Mouse (Mus musculus): ENCODE results near the gene Gm20547. TPM values are rescaled to one million over a fixed set of nuclear protein-coding genes. Genes with fewer than 3 reads are reported as not detected.
"Not testable (repeated sequence)": the region's sequence is repeated elsewhere in the genome, so short reads cannot be mapped to it uniquely, and the experiment has no call there.

The Gm20547 gene
- polyA plus RNA-seq, 1 experiment from 2014 or later, result not detected

GRCm38 (mm10) chr17:34830776-34831175 lies 51.1 kb downstream of the Gm20547 start:
- H3K9me3 ChIP-seq (replicated peaks); H3K4me3 ChIP-seq (replicated peaks); H3K27ac ChIP-seq (replicated peaks); H3K4me1 ChIP-seq (replicated peaks); H3K4me2 ChIP-seq; ATAC-seq (ENCODE audit: insufficient read depth); H3K27me3 ChIP-seq; H3K9ac ChIP-seq: not testable (repeated sequence)
- 81% methylated on average over 1 of the region's 1 CpGs for WGBS (ENCODE audit: insufficient replicate concordance)
- peaks cover 75% of the 10 kb centered on the region for H3K36me3 ChIP-seq (replicated peaks)

GRCm38 (mm10) chr17:34814818-34815370 lies 66.9 kb downstream of the Gm20547 start:
- no peak for ATAC-seq (ENCODE audit: insufficient read depth)
- Histone ChIP-seq H3K4me2 (no peak overlapping the region), H3K9me3 (replicated peaks) (no peaks in the 10 kb centered on the region), H3K4me1 (replicated peaks) (peaks cover 6% of the 10 kb centered on the region), H3K4me3 (replicated peaks) (no peak overlapping the region), H3K36me3 (replicated peaks) (no peaks in the 10 kb centered on the region), H3K27ac (replicated peaks) (no peak overlapping the region), H3K9ac (no peak overlapping the region), H3K27me3 (no peaks in the 10 kb centered on the region)
- 59% methylated on average over 7 of the region's 7 CpGs for WGBS (ENCODE audit: insufficient replicate concordance)

- not testable (repeated sequence) for H3K4me3 ChIP-seq (replicated peaks); H3K36me3 ChIP-seq (replicated peaks); H3K4me1 ChIP-seq (replicated peaks); H3K9ac ChIP-seq; H3K9me3 ChIP-seq (replicated peaks); H3K27me3 ChIP-seq; ATAC-seq (ENCODE audit: insufficient read depth); H3K27ac ChIP-seq (replicated peaks); H3K4me2 ChIP-seq
- 48% methylated on average over 12 of the region's 12 CpGs for WGBS (ENCODE audit: insufficient replicate concordance)
These were observed 68.1 kb downstream of the Gm20547 start for GRCm38 (mm10) chr17:34813747-34814146.

- H3K4me2 ChIP-seq, result no peak overlapping the region
- no peaks in the 10 kb centered on the region for H3K9me3 ChIP-seq (replicated peaks)
- no peak for ATAC-seq (ENCODE audit: insufficient read depth)
- H3K9ac ChIP-seq, result no peak overlapping the region
- no peaks in the 10 kb centered on the region for H3K27me3 ChIP-seq
- no peak overlapping the region for H3K27ac ChIP-seq (replicated peaks)
- 59% methylated on average over 15 of the region's 15 CpGs for WGBS (ENCODE audit: insufficient replicate concordance)
- no peak overlapping the region for H3K4me3 ChIP-seq (replicated peaks)
- no peaks in the 10 kb centered on the region for H3K36me3 ChIP-seq (replicated peaks)
- peaks cover 6% of the 10 kb centered on the region for H3K4me1 ChIP-seq (replicated peaks)
These were observed 70.6 kb downstream of the Gm20547 start for GRCm38 (mm10) chr17:34811275-34811674.

- ATAC-seq (ENCODE audit: insufficient read depth), result peak; percentile 26; the same call in 1 of the 2 replicates
- H3K4me3 ChIP-seq (replicated peaks); H3K9me3 ChIP-seq (replicated peaks); H3K36me3 ChIP-seq (replicated peaks); H3K9ac ChIP-seq; H3K27me3 ChIP-seq; H3K27ac ChIP-seq (replicated peaks); H3K4me2 ChIP-seq; H3K4me1 ChIP-seq (replicated peaks): not testable (repeated sequence)
- WGBS (ENCODE audit: insufficient replicate concordance), result 62% methylated on average over 8 of the region's 8 CpGs
These were observed 71.0 kb downstream of the Gm20547 start for GRCm38 (mm10) chr17:34810811-34811210.

- H3K9me3 ChIP-seq (replicated peaks); H3K9ac ChIP-seq; H3K4me2 ChIP-seq; ATAC-seq (ENCODE audit: insufficient read depth); H3K4me1 ChIP-seq (replicated peaks); H3K36me3 ChIP-seq (replicated peaks); H3K27ac ChIP-seq (replicated peaks); H3K4me3 ChIP-seq (replicated peaks); H3K27me3 ChIP-seq: not testable (repeated sequence)
- WGBS (ENCODE audit: insufficient replicate concordance), result 70% methylated on average over 5 of the region's 5 CpGs
These were observed 71.4 kb downstream of the Gm20547 start for GRCm38 (mm10) chr17:34810411-34810810.

- Histone ChIP-seq H3K4me1 (replicated peaks) (peaks cover 6% of the 10 kb centered on the region), H3K9me3 (replicated peaks) (peaks cover 5% of the 10 kb centered on the region; the same call in 1 of the 2 replicates), H3K27me3 (no peaks in the 10 kb centered on the region), H3K4me2 (no peak overlapping the region), H3K4me3 (replicated peaks) (no peak overlapping the region), H3K36me3 (replicated peaks) (no peaks in the 10 kb centered on the region), H3K9ac (no peak overlapping the region), H3K27ac (replicated peaks) (peak overlapping the region; percentile 81)
- WGBS (ENCODE audit: insufficient replicate concordance), result 58% methylated on average over 6 of the region's 6 CpGs
- peak; percentile 60 for ATAC-seq (ENCODE audit: insufficient read depth)
These were observed 73.1 kb downstream of the Gm20547 start for GRCm38 (mm10) chr17:34808599-34809205.

- H3K36me3 ChIP-seq (replicated peaks), result no peaks in the 10 kb centered on the region
- no peak for ATAC-seq (ENCODE audit: insufficient read depth)
- no peak overlapping the region for H3K9ac ChIP-seq
- H3K4me1 ChIP-seq (replicated peaks), result peaks cover 6% of the 10 kb centered on the region
- no peak overlapping the region for H3K27ac ChIP-seq (replicated peaks)
- no peak overlapping the region for H3K4me3 ChIP-seq (replicated peaks)
- peaks cover 5% of the 10 kb centered on the region; the same call in 1 of the 2 replicates for H3K9me3 ChIP-seq (replicated peaks)
- H3K4me2 ChIP-seq, result no peak overlapping the region
- 41% methylated on average over 3 of the region's 3 CpGs for WGBS (ENCODE audit: insufficient replicate concordance)
- H3K27me3 ChIP-seq, result no peaks in the 10 kb centered on the region
These were observed 74.7 kb downstream of the Gm20547 start for GRCm38 (mm10) chr17:34807176-34807575.

Small RNAs within 50 kb of the gene (microRNA-seq; reads per million reads assigned to microRNA genes)
- gene Mir6970 (not detected), gene Mir6971 (4.3 reads per million, percentile 13 among the genes with 10 or more reads in this experiment), gene Mir6972 (5.1 reads per million, percentile 17 among the genes with 10 or more reads in this experiment)

Other genes with a start within 250 kb of the Gm20547 start
- gene Fkbpl, start 237.3 kb downstream of the Gm20547 start, polyA plus RNA-seq (2015; fragmentation: Nextera tagmentation; extraction: Ambion mirVana), result 4.0 and 5.0 TPM in 2 replicates
- 19.9 and 21.2 TPM in 2 replicates for gene Atf6b, start 234.9 kb downstream of the Gm20547 start, polyA plus RNA-seq (2015; fragmentation: Nextera tagmentation; extraction: Ambion mirVana)
- 0.17 and 0.20 TPM in 2 replicates for gene Tnxb, start 211.5 kb downstream of the Gm20547 start, polyA plus RNA-seq (2015; fragmentation: Nextera tagmentation; extraction: Ambion mirVana)
- gene C4b, start 138.2 kb downstream of the Gm20547 start, polyA plus RNA-seq (2015; fragmentation: Nextera tagmentation; extraction: Ambion mirVana), result 9.8 and 17.1 TPM in 2 replicates
- 0.24 and 0.50 TPM in 2 replicates for gene Cyp21a1, start 77.5 kb downstream of the Gm20547 start, polyA plus RNA-seq (2015; fragmentation: Nextera tagmentation; extraction: Ambion mirVana)
- gene Stk19, start 45.1 kb downstream of the Gm20547 start, polyA plus RNA-seq (2015; fragmentation: Nextera tagmentation; extraction: Ambion mirVana), result 12.0 and 14.1 TPM in 2 replicates
- gene Dxo, start 45.0 kb downstream of the Gm20547 start, polyA plus RNA-seq (2015; fragmentation: Nextera tagmentation; extraction: Ambion mirVana), result 29.8 and 31.2 TPM in 2 replicates
- 24.5 and 29.2 TPM in 2 replicates for gene Skiv2l, start 31.8 kb downstream of the Gm20547 start, polyA plus RNA-seq (2015; fragmentation: Nextera tagmentation; extraction: Ambion mirVana)
- gene Nelfe, start 31.7 kb downstream of the Gm20547 start, polyA plus RNA-seq (2015; fragmentation: Nextera tagmentation; extraction: Ambion mirVana), result 45.6 and 46.7 TPM in 2 replicates
- 281 and 374 TPM in 2 replicates for gene Cfb, start 19.5 kb downstream of the Gm20547 start, polyA plus RNA-seq (2015; fragmentation: Nextera tagmentation; extraction: Ambion mirVana)
- 0.41 and 0.64 TPM in 2 replicates for gene Zbtb12, start 2.6 kb downstream of the Gm20547 start, polyA plus RNA-seq (2015; fragmentation: Nextera tagmentation; extraction: Ambion mirVana)
- gene C2, start 16.2 kb upstream of the Gm20547 start, polyA plus RNA-seq (2015; fragmentation: Nextera tagmentation; extraction: Ambion mirVana), result 25.2 and 26.5 TPM in 2 replicates
- gene Ehmt2, start 16.4 kb upstream of the Gm20547 start, polyA plus RNA-seq (2015; fragmentation: Nextera tagmentation; extraction: Ambion mirVana), result 14.6 and 15.1 TPM in 2 replicates
- 3.0 and 3.1 TPM in 2 replicates for gene Slc44a4, start 32.4 kb upstream of the Gm20547 start, polyA plus RNA-seq (2015; fragmentation: Nextera tagmentation; extraction: Ambion mirVana)
- gene Neu1, start 49.2 kb upstream of the Gm20547 start, polyA plus RNA-seq (2015; fragmentation: Nextera tagmentation; extraction: Ambion mirVana), result 17.1 and 19.8 TPM in 2 replicates
- 0.06 and 0.14 TPM in 2 replicates for gene Hspa1b, start 77.2 kb upstream of the Gm20547 start, polyA plus RNA-seq (2015; fragmentation: Nextera tagmentation; extraction: Ambion mirVana)
- 0.32 TPM in 1 of 2 replicates, not detected in the other for gene Gm20481, start 87.9 kb upstream of the Gm20547 start, polyA plus RNA-seq (2015; fragmentation: Nextera tagmentation; extraction: Ambion mirVana)
- 0.96 and 1.6 TPM in 2 replicates for gene Hspa1a, start 90.1 kb upstream of the Gm20547 start, polyA plus RNA-seq (2015; fragmentation: Nextera tagmentation; extraction: Ambion mirVana)
- 0.25 and 0.31 TPM in 2 replicates for gene Hspa1l, start 90.7 kb upstream of the Gm20547 start, polyA plus RNA-seq (2015; fragmentation: Nextera tagmentation; extraction: Ambion mirVana)
- gene Lsm2, start 99.8 kb upstream of the Gm20547 start, polyA plus RNA-seq (2015; fragmentation: Nextera tagmentation; extraction: Ambion mirVana), result 120 and 123 TPM in 2 replicates
- gene Vars, start 118.9 kb upstream of the Gm20547 start, polyA plus RNA-seq (2015; fragmentation: Nextera tagmentation; extraction: Ambion mirVana), result 99.0 and 133 TPM in 2 replicates
- gene Vwa7, start 134.5 kb upstream of the Gm20547 start, polyA plus RNA-seq (2015; fragmentation: Nextera tagmentation; extraction: Ambion mirVana), result 0.09 and 0.12 TPM in 2 replicates
- gene Sapcd1, start 146.0 kb upstream of the Gm20547 start, polyA plus RNA-seq (2015; fragmentation: Nextera tagmentation; extraction: Ambion mirVana), result 2.2 and 2.3 TPM in 2 replicates
- 3.4 and 4.3 TPM in 2 replicates for gene Msh5, start 164.7 kb upstream of the Gm20547 start, polyA plus RNA-seq (2015; fragmentation: Nextera tagmentation; extraction: Ambion mirVana)
- 120 and 122 TPM in 2 replicates for gene Clic1, start 167.9 kb upstream of the Gm20547 start, polyA plus RNA-seq (2015; fragmentation: Nextera tagmentation; extraction: Ambion mirVana)
- 18.6 and 22.8 TPM in 2 replicates for gene Ddah2, start 177.0 kb upstream of the Gm20547 start, polyA plus RNA-seq (2015; fragmentation: Nextera tagmentation; extraction: Ambion mirVana)
- 0.21 and 0.40 TPM in 2 replicates for gene Ly6g6c, start 183.3 kb upstream of the Gm20547 start, polyA plus RNA-seq (2015; fragmentation: Nextera tagmentation; extraction: Ambion mirVana)
- gene Mpig6b, start 184.1 kb upstream of the Gm20547 start, polyA plus RNA-seq (2015; fragmentation: Nextera tagmentation; extraction: Ambion mirVana), result 3.2 and 4.4 TPM in 2 replicates
- 0.12 and 0.26 TPM in 2 replicates for gene Ly6g6e, start 194.9 kb upstream of the Gm20547 start, polyA plus RNA-seq (2015; fragmentation: Nextera tagmentation; extraction: Ambion mirVana)
- gene Ly6g6d, start 196.0 kb upstream of the Gm20547 start, polyA plus RNA-seq (2015; fragmentation: Nextera tagmentation; extraction: Ambion mirVana), result 0.41 and 0.70 TPM in 2 replicates
- gene Ly6g6f, start 203.6 kb upstream of the Gm20547 start, polyA plus RNA-seq (2015; fragmentation: Nextera tagmentation; extraction: Ambion mirVana), result 5.1 and 7.0 TPM in 2 replicates
- gene Abhd16a, start 207.2 kb upstream of the Gm20547 start, polyA plus RNA-seq (2015; fragmentation: Nextera tagmentation; extraction: Ambion mirVana), result 50.0 and 53.2 TPM in 2 replicates
- gene Ly6g5c, start 226.2 kb upstream of the Gm20547 start, polyA plus RNA-seq (2015; fragmentation: Nextera tagmentation; extraction: Ambion mirVana), result not detected in 2 replicates
- 0.23 and 0.24 TPM in 2 replicates for gene Ly6g5b, start 233.4 kb upstream of the Gm20547 start, polyA plus RNA-seq (2015; fragmentation: Nextera tagmentation; extraction: Ambion mirVana)
- gene Gpank1, start 239.4 kb upstream of the Gm20547 start, polyA plus RNA-seq (2015; fragmentation: Nextera tagmentation; extraction: Ambion mirVana), result 12.8 and 15.5 TPM in 2 replicates
- gene Csnk2b, start 240.0 kb upstream of the Gm20547 start, polyA plus RNA-seq (2015; fragmentation: Nextera tagmentation; extraction: Ambion mirVana), result 125 TPM in 2 replicates
- 2.2 and 2.5 TPM in 2 replicates for gene D17H6S53E, start 244.3 kb upstream of the Gm20547 start, polyA plus RNA-seq (2015; fragmentation: Nextera tagmentation; extraction: Ambion mirVana)

Measured in liver, embryonic 15.5 days (tissue).